Mouse (Mus musculus): Measurements from ENCODE around the gene Foxd1. TPM values are rescaled to one million over a fixed set of nuclear protein-coding genes. Genes with fewer than 3 reads are reported as not detected.
A peak's percentile ranks its signal among the peaks of the same experiment; 100 is the strongest.

The Foxd1 gene
- polyA plus RNA-seq, 1 experiment = not detected

GRCm38 (mm10) chr13:98325034-98325433 lies 29.0 kb upstream of the Foxd1 start:
- H3K27ac ChIP-seq (ENCODE audit: insufficient read depth, low read length) = no peak overlapping the region
- no peaks in the 10 kb centered on the region for H3K4me1 ChIP-seq (ENCODE audit: control insufficient read depth, insufficient read depth, insufficient read length)
- no peaks in the 10 kb centered on the region for H3K27me3 ChIP-seq (ENCODE audit: control insufficient read depth, insufficient read depth, low read length)
- no peak overlapping the region for H3K4me3 ChIP-seq (ENCODE audit: extremely low read depth, insufficient read depth, insufficient read length)
- no peaks in the 10 kb centered on the region for H3K36me3 ChIP-seq (ENCODE audit: control insufficient read depth, insufficient read depth, low read length)
- TF ChIP-seq CTCF (IDR thresholded peaks at IDR 0.05; ENCODE audit: extremely low read depth, insufficient read depth, insufficient read length, insufficient replicate concordance) = no peak
- TF ChIP-seq POLR2A (IDR thresholded peaks at IDR 0.05; ENCODE audit: low read depth, low read length) = no peak
- WGBS = 88% methylated on average over 11 of the region's 11 CpGs
- no peak for DNase-seq (ENCODE audit: low read depth in 1 of 2, low spot score in 2 of 2)

- peak; percentile 9; the same call in 1 of the 2 replicates for TF ChIP-seq CTCF (IDR thresholded peaks at IDR 0.05; ENCODE audit: extremely low read depth, insufficient read depth, insufficient read length, insufficient replicate concordance)
- TF ChIP-seq POLR2A (IDR thresholded peaks at IDR 0.05; ENCODE audit: low read depth, low read length) = no peak
- H3K27me3 ChIP-seq (ENCODE audit: control insufficient read depth, insufficient read depth, low read length) = no peaks in the 10 kb centered on the region
- no peaks in the 10 kb centered on the region for H3K4me1 ChIP-seq (ENCODE audit: control insufficient read depth, insufficient read depth, insufficient read length)
- no peaks in the 10 kb centered on the region for H3K36me3 ChIP-seq (ENCODE audit: control insufficient read depth, insufficient read depth, low read length)
- no peak overlapping the region for H3K27ac ChIP-seq (ENCODE audit: insufficient read depth, low read length)
- H3K4me3 ChIP-seq (ENCODE audit: extremely low read depth, insufficient read depth, insufficient read length) = no peak overlapping the region
- WGBS = 8% methylated on average over 2 of the region's 2 CpGs
- DNase-seq (ENCODE audit: low read depth in 1 of 2, low spot score in 2 of 2) = peak in 1 of 2 experiments; percentile 29
These were observed 21.9 kb upstream of the Foxd1 start for GRCm38 (mm10) chr13:98332106-98332505.

GRCm38 (mm10) chr13:98336205-98336604 lies 17.8 kb upstream of the Foxd1 start:
- no peak for DNase-seq (ENCODE audit: low read depth in 1 of 2, low spot score in 2 of 2)
- TF ChIP-seq POLR2A (IDR thresholded peaks at IDR 0.05; ENCODE audit: low read depth, low read length) (no peak), CTCF (IDR thresholded peaks at IDR 0.05; ENCODE audit: extremely low read depth, insufficient read depth, insufficient read length, insufficient replicate concordance) (no peak)
- Histone ChIP-seq H3K36me3 (ENCODE audit: control insufficient read depth, insufficient read depth, low read length) (no peaks in the 10 kb centered on the region), H3K27ac (ENCODE audit: insufficient read depth, low read length) (no peak overlapping the region), H3K4me1 (ENCODE audit: control insufficient read depth, insufficient read depth, insufficient read length) (no peaks in the 10 kb centered on the region), H3K27me3 (ENCODE audit: control insufficient read depth, insufficient read depth, low read length) (no peaks in the 10 kb centered on the region), H3K4me3 (ENCODE audit: extremely low read depth, insufficient read depth, insufficient read length) (no peak overlapping the region)
- 89% methylated on average over 1 of the region's 1 CpGs for WGBS

DNA sequence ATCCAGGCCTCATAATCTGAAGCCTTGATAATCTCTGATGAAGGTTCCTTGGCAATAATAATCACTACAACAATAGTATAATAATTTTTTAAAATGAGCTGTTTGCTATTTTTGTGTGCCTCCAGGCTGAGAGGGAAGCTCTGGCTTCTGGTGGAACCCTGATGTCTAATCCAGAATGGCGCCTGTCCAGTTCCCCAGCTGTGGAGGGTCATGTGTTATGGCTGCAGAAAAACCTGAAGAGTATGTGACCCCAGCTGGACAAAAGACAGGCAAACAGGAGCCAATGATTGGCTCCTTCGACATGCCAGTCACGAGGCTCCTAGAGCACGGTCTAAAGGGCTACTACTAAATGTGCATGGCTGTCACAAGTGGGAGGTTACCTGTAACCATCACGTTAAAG lies 13.5 kb upstream of the Foxd1 start:
- 78% methylated on average over 5 of the region's 5 CpGs for WGBS
- Histone ChIP-seq H3K27me3 (ENCODE audit: control insufficient read depth, insufficient read depth, low read length) (no peaks in the 10 kb centered on the region), H3K36me3 (ENCODE audit: control insufficient read depth, insufficient read depth, low read length) (no peaks in the 10 kb centered on the region), H3K4me1 (ENCODE audit: control insufficient read depth, insufficient read depth, insufficient read length) (no peaks in the 10 kb centered on the region), H3K4me3 (ENCODE audit: extremely low read depth, insufficient read depth, insufficient read length) (no peak overlapping the region), H3K27ac (ENCODE audit: insufficient read depth, low read length) (no peak overlapping the region)
- no peak for DNase-seq (ENCODE audit: low read depth in 1 of 2, low spot score in 2 of 2)
- no peak for TF ChIP-seq POLR2A (IDR thresholded peaks at IDR 0.05; ENCODE audit: low read depth, low read length)

GRCm38 (mm10) chr13:98349491-98349890 lies 4.6 kb upstream of the Foxd1 start:
- TF ChIP-seq POLR2A (IDR thresholded peaks at IDR 0.05; ENCODE audit: low read depth, low read length) (no peak), CTCF (IDR thresholded peaks at IDR 0.05; ENCODE audit: extremely low read depth, insufficient read depth, insufficient read length, insufficient replicate concordance) (no peak)
- 73% methylated on average over 4 of the region's 4 CpGs for WGBS
- H3K27me3 ChIP-seq (ENCODE audit: control insufficient read depth, insufficient read depth, low read length) = peaks cover 17% of the 10 kb centered on the region

GRCm38 (mm10) chr13:98351527-98351926 lies 2.5 kb upstream of the Foxd1 start:
- WGBS = 13% methylated on average over 8 of the region's 8 CpGs
- TF ChIP-seq CTCF (IDR thresholded peaks at IDR 0.05; ENCODE audit: extremely low read depth, insufficient read depth, insufficient read length, insufficient replicate concordance) (peak; percentile 7; the same call in 1 of the 2 replicates), POLR2A (IDR thresholded peaks at IDR 0.05; ENCODE audit: low read depth, low read length) (no peak)
- peak in 1 of 2 experiments; percentile 8 for DNase-seq (ENCODE audit: low read depth in 1 of 2, low spot score in 2 of 2)
- Histone ChIP-seq H3K36me3 (ENCODE audit: control insufficient read depth, insufficient read depth, low read length) (no peaks in the 10 kb centered on the region), H3K4me3 (ENCODE audit: extremely low read depth, insufficient read depth, insufficient read length) (no peak overlapping the region), H3K27ac (ENCODE audit: insufficient read depth, low read length) (no peak overlapping the region), H3K27me3 (ENCODE audit: control insufficient read depth, insufficient read depth, low read length) (peaks cover 31% of the 10 kb centered on the region), H3K4me1 (ENCODE audit: control insufficient read depth, insufficient read depth, insufficient read length) (peaks cover 8% of the 10 kb centered on the region; the same call in 1 of the 2 replicates)

More at GRCm38 (mm10) chr13:98349491-98349890, 4.6 kb upstream of the Foxd1 start:
- no peak for DNase-seq (ENCODE audit: low read depth in 1 of 2, low spot score in 2 of 2)
- Histone ChIP-seq H3K4me3 (ENCODE audit: extremely low read depth, insufficient read depth, insufficient read length) (no peak overlapping the region), H3K4me1 (ENCODE audit: control insufficient read depth, insufficient read depth, insufficient read length) (peaks cover 5% of the 10 kb centered on the region; the same call in 1 of the 2 replicates), H3K36me3 (ENCODE audit: control insufficient read depth, insufficient read depth, low read length) (no peaks in the 10 kb centered on the region), H3K27ac (ENCODE audit: insufficient read depth, low read length) (no peak overlapping the region)

DNA sequence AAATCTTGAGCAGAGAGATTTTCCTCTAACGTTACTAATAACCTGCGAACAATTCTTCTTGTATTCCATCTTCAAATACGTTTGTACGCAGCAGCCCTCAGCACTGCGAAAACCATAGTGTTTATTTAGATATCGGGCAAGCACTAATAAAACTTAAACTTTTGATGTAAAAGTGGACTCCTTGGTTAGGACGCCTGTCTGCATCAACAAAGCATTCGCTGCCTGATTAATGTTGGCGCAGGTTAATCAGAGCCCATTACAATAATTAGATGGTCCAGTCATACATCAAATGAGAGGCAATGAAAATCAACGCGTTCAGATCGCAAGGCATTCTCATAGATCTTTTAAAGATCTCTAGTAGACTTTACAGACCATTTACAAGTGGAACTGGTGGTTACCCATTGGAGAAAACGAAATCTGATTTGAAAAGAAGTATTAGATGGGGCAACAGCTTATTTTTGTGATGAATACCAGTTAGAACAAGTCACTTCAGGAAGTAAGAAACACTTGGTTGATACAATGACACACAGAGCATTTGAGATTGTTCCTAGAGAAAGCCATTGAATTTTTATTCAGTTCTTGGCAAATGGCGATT lies 1.6 kb upstream of the Foxd1 start:
- 15% methylated on average over 14 of the region's 14 CpGs for WGBS
- Histone ChIP-seq H3K27ac (ENCODE audit: insufficient read depth, low read length) (no peak overlapping the region), H3K4me3 (ENCODE audit: extremely low read depth, insufficient read depth, insufficient read length) (no peak overlapping the region), H3K27me3 (ENCODE audit: control insufficient read depth, insufficient read depth, low read length) (peaks cover 33% of the 10 kb centered on the region), H3K4me1 (ENCODE audit: control insufficient read depth, insufficient read depth, insufficient read length) (peaks cover 8% of the 10 kb centered on the region; the same call in 1 of the 2 replicates), H3K36me3 (ENCODE audit: control insufficient read depth, insufficient read depth, low read length) (no peaks in the 10 kb centered on the region)
- DNase-seq (ENCODE audit: low read depth in 1 of 2, low spot score in 2 of 2) = no peak
- TF ChIP-seq POLR2A (IDR thresholded peaks at IDR 0.05; ENCODE audit: low read depth, low read length) = no peak
- no peak for TF ChIP-seq CTCF (IDR thresholded peaks at IDR 0.05; ENCODE audit: extremely low read depth, insufficient read depth, insufficient read length, insufficient replicate concordance)

All from spleen, adult 2 months (tissue).